Mouse (Mus musculus) midbrain, embryonic 14.5 days (tissue): ENCODE measurements at regions not wholly inside any gene's neighbourhood (a gene's known extent, or its start where the extent isn't known, plus 50 kb on each side); places are given as distances from the start of the nearest gene placed in this dataset.
A peak's percentile ranks its signal among the peaks of the same experiment; 100 is the strongest.

Experiments used
- ATAC-seq: fragments of 200-750 bp; cut with Nextera tagmentation; 2 replicates; pipeline ENCODE4 v1.8.0; 2017; ENCODE audit warnings: moderate number of reproducible peaks, moderate library complexity; ENCODE audit not compliant: low FRiP score, low TSS enrichment
- DNase-seq: peaks from one replicate; pipeline ENCODE4 v3.0.0-alpha.2; 2015
- H3K27ac ChIP-seq: fragments of 300-500 bp; sonication (generic); replicated peaks from 2 replicates; pipeline ENCODE4 v1.5.1; 2014; ENCODE audit warnings: mild to moderate bottlenecking, low read depth, low read length, moderate library complexity
- H3K27me3 ChIP-seq: fragments of 300-500 bp; sonication (generic); 2 replicates; pipeline ENCODE4 v1.6.1; 2014; ENCODE audit warnings: low read length, control low read depth, mixed read lengths; ENCODE audit not compliant: control insufficient read depth, insufficient read depth
- H3K36me3 ChIP-seq: fragments of 300-500 bp; sonication (generic); 2 replicates; pipeline ENCODE4 v1.6.1; 2014; ENCODE audit warnings: low read length, control low read depth; ENCODE audit not compliant: control insufficient read depth, insufficient read depth
- H3K4me1 ChIP-seq: fragments of 300-500 bp; sonication (generic); 2 replicates; pipeline ENCODE4 v1.6.1; 2014; ENCODE audit warnings: mild to moderate bottlenecking, antibody characterized with exemption, low read length, control low read depth; ENCODE audit not compliant: control insufficient read depth, insufficient read depth
- H3K4me2 ChIP-seq: fragments of 300-500 bp; sonication (generic); 2 replicates; pipeline ENCODE4 v1.6.1; 2014; ENCODE audit warnings: mild to moderate bottlenecking, low read length, moderate library complexity
- H3K4me3 ChIP-seq: fragments of 300-500 bp; sonication (generic); replicated peaks from 2 replicates; pipeline ENCODE4 v1.5.1; 2014; ENCODE audit warnings: low read depth, low read length
- H3K9ac ChIP-seq: fragments of 300-500 bp; sonication (generic); replicated peaks from 2 replicates; pipeline ENCODE4 v1.6.1; 2014; ENCODE audit warnings: mild to moderate bottlenecking, low read length, moderate library complexity
- H3K9me3 ChIP-seq: fragments of 300-500 bp; sonication (generic); 2 replicates; pipeline ENCODE4 v1.6.1; 2016; ENCODE audit warnings: low read length, control low read depth, mixed read lengths; ENCODE audit not compliant: control insufficient read depth
- WGBS: fragments of 180-500 bp; shearing (Covaris S2); extraction: QIAGEN DNeasy Blood & Tissue Kit; methylation state at CpG from one replicate; pipeline ENCODE4 v1.1.7; 2014; 5-methylcytosine and 5-hydroxymethylcytosine counted together

GRCm38 (mm10) chr8:92258258-92258657 is 99.2 kb upstream of the Irx5 start:
- peaks cover 3% of the 10 kb centered on the region; the same call in 1 of the 2 replicates for H3K4me1 ChIP-seq
- 75% methylated on average over 6 of the region's 6 CpGs for WGBS

GRCm38 (mm10) chr8:92252597-92253375 is 104.6 kb upstream of the Irx5 start:
- ATAC-seq = no peak
- H3K27ac ChIP-seq = no peak overlapping the region
- no peaks in the 10 kb centered on the region for H3K36me3 ChIP-seq
- 36% methylated on average over 8 of the region's 8 CpGs for WGBS
- no peaks in the 10 kb centered on the region for H3K27me3 ChIP-seq
- H3K9me3 ChIP-seq = no peaks in the 10 kb centered on the region
- DNase-seq = peak; percentile 57
- no peak overlapping the region for H3K9ac ChIP-seq
- no peak overlapping the region for H3K4me2 ChIP-seq
- no peak overlapping the region for H3K4me3 ChIP-seq
- peaks cover 8% of the 10 kb centered on the region for H3K4me1 ChIP-seq

More at GRCm38 (mm10) chr8:92258258-92258657, 99.2 kb upstream of the Irx5 start:
- no peaks in the 10 kb centered on the region for H3K27me3 ChIP-seq
- no peak for ATAC-seq
- no peak overlapping the region for H3K4me3 ChIP-seq
- H3K27ac ChIP-seq = no peak overlapping the region
- no peak overlapping the region for H3K4me2 ChIP-seq
- DNase-seq = no peak
- no peaks in the 10 kb centered on the region for H3K36me3 ChIP-seq
- no peaks in the 10 kb centered on the region for H3K9me3 ChIP-seq
- H3K9ac ChIP-seq = no peak overlapping the region

- Histone ChIP-seq H3K4me1 (no peaks in the 10 kb centered on the region), H3K27me3 (no peaks in the 10 kb centered on the region; the same call in 1 of the 2 replicates), H3K9me3 (no peaks in the 10 kb centered on the region), H3K9ac (no peak overlapping the region), H3K27ac (no peak overlapping the region), H3K4me3 (no peak overlapping the region), H3K36me3 (no peaks in the 10 kb centered on the region), H3K4me2 (no peak overlapping the region)
- DNase-seq = no peak
- no peak for ATAC-seq
- WGBS = 76% methylated on average over 4 of the region's 4 CpGs
Measured at GRCm38 (mm10) chr8:92246301-92246700, 111.1 kb upstream of the Irx5 start.

- Histone ChIP-seq H3K36me3 (no peaks in the 10 kb centered on the region), H3K27me3 (no peaks in the 10 kb centered on the region; the same call in 1 of the 2 replicates), H3K27ac (no peak overlapping the region), H3K4me3 (no peak overlapping the region), H3K4me1 (no peaks in the 10 kb centered on the region), H3K9ac (no peak overlapping the region), H3K9me3 (no peaks in the 10 kb centered on the region), H3K4me2 (no peak overlapping the region)
- 37% methylated on average over 13 of the region's 13 CpGs for WGBS
- ATAC-seq = no peak
- peak; percentile 36 for DNase-seq
Measured at GRCm38 (mm10) chr8:92240686-92241275, 116.6 kb upstream of the Irx5 start.

GRCm38 (mm10) chr8:92231326-92232225 is 125.8 kb upstream of the Irx5 start:
- H3K9ac ChIP-seq = no peak overlapping the region
- 41% methylated on average over 23 of the region's 23 CpGs for WGBS
- no peaks in the 10 kb centered on the region for H3K9me3 ChIP-seq
- no peaks in the 10 kb centered on the region for H3K36me3 ChIP-seq
- H3K4me1 ChIP-seq = peaks cover 8% of the 10 kb centered on the region
- no peaks in the 10 kb centered on the region for H3K27me3 ChIP-seq
- DNase-seq = peak; percentile 56
- H3K27ac ChIP-seq = peak overlapping the region; percentile 68
- peak overlapping the region; percentile 37 for H3K4me2 ChIP-seq
- ATAC-seq = no peak
- H3K4me3 ChIP-seq = no peak overlapping the region

GRCm38 (mm10) chr8:92229526-92229925 is 127.9 kb upstream of the Irx5 start:
- ATAC-seq = no peak
- Histone ChIP-seq H3K36me3 (no peaks in the 10 kb centered on the region), H3K4me2 (no peak overlapping the region), H3K4me3 (no peak overlapping the region), H3K4me1 (peaks cover 8% of the 10 kb centered on the region), H3K27me3 (no peaks in the 10 kb centered on the region), H3K9me3 (no peaks in the 10 kb centered on the region), H3K9ac (no peak overlapping the region), H3K27ac (no peak overlapping the region)
- 94% methylated on average over 2 of the region's 2 CpGs for WGBS
- DNase-seq = no peak

- H3K4me1 ChIP-seq = no peaks in the 10 kb centered on the region
- H3K36me3 ChIP-seq = no peaks in the 10 kb centered on the region
- H3K9ac ChIP-seq = no peak overlapping the region
- no peaks in the 10 kb centered on the region for H3K27me3 ChIP-seq
- ATAC-seq (no peak), DNase-seq (no peak)
- no peak overlapping the region for H3K4me3 ChIP-seq
- no peak overlapping the region for H3K4me2 ChIP-seq
- WGBS = 95% methylated on average over 3 of the region's 3 CpGs
- H3K9me3 ChIP-seq = no peaks in the 10 kb centered on the region
- no peak overlapping the region for H3K27ac ChIP-seq
Measured at GRCm38 (mm10) chr8:92224929-92225328, 132.5 kb upstream of the Irx5 start.

GRCm38 (mm10) chr8:92222992-92223391 is 134.4 kb upstream of the Irx5 start:
- Histone ChIP-seq H3K4me1 (no peaks in the 10 kb centered on the region), H3K27ac (no peak overlapping the region), H3K36me3 (no peaks in the 10 kb centered on the region), H3K4me2 (no peak overlapping the region), H3K9me3 (no peaks in the 10 kb centered on the region), H3K4me3 (no peak overlapping the region), H3K27me3 (no peaks in the 10 kb centered on the region), H3K9ac (no peak overlapping the region)
- DNase-seq (no peak), ATAC-seq (no peak)
- 42% methylated on average over 3 of the region's 3 CpGs for WGBS
